Mouse (Mus musculus) embryonic facial prominence, embryonic 11.5 days (tissue): ENCODE data around the gene Atxn10. TPM values are rescaled to one million over a fixed set of nuclear protein-coding genes. Genes with fewer than 3 reads are reported as not detected.
A peak's percentile ranks its signal among the peaks of the same experiment; 100 is the strongest.

Experiments used
- ATAC-seq: fragments of 200-750 bp; cut with Nextera tagmentation; replicated peaks from 2 replicates; pipeline ENCODE4 v1.8.0; 2017; ENCODE audit warnings: low read depth; ENCODE audit not compliant: insufficient number of reproducible peaks, low FRiP score, low TSS enrichment
- DNase-seq: peaks from one replicate; pipeline ENCODE4 v3.0.0-alpha.2; 2015; ENCODE audit warnings: low spot score
- H3K27ac ChIP-seq: fragments of 300-500 bp; sonication (generic); replicated peaks from 2 replicates; pipeline ENCODE4 v1.5.1; 2014; ENCODE audit warnings: mild to moderate bottlenecking, low read depth, low read length, control low read depth
- H3K27me3 ChIP-seq: fragments of 300-500 bp; sonication (generic); 2 replicates; pipeline ENCODE4 v1.6.1; 2014; ENCODE audit warnings: mild to moderate bottlenecking, low read length, moderate library complexity, mixed read lengths; ENCODE audit not compliant: control insufficient read depth, insufficient read depth
- H3K36me3 ChIP-seq: fragments of 300-500 bp; sonication (generic); replicated peaks from 2 replicates; pipeline ENCODE4 v1.6.1; 2014; ENCODE audit warnings: low read depth, mild to moderate bottlenecking, low read length, moderate library complexity, mixed read lengths; ENCODE audit not compliant: control insufficient read depth, insufficient read depth
- H3K4me1 ChIP-seq: fragments of 300-500 bp; sonication (generic); 2 replicates; pipeline ENCODE4 v1.6.1; 2014; ENCODE audit warnings: low read length, mixed read lengths; ENCODE audit not compliant: control insufficient read depth, insufficient read depth
- H3K4me2 ChIP-seq: fragments of 300-500 bp; sonication (generic); 2 replicates; pipeline ENCODE4 v1.6.1; 2014; ENCODE audit warnings: low read depth, mild to moderate bottlenecking, control low read depth, low read length, moderate library complexity
- H3K4me3 ChIP-seq: fragments of 300-500 bp; sonication (generic); 2 replicates; pipeline ENCODE4 v1.5.1; 2014; ENCODE audit warnings: low read depth, low read length, control low read depth
- H3K9ac ChIP-seq: fragments of 300-500 bp; sonication (generic); replicated peaks from 2 replicates; pipeline ENCODE4 v1.6.1; 2014; ENCODE audit warnings: mild to moderate bottlenecking, control low read depth, low read length
- H3K9me3 ChIP-seq: fragments of 300-500 bp; sonication (generic); replicated peaks from 2 replicates; pipeline ENCODE4 v1.6.1; 2016; ENCODE audit warnings: mild to moderate bottlenecking, low read length, inconsistent platforms, mixed read lengths; ENCODE audit not compliant: control insufficient read depth
- WGBS: fragments of 180-500 bp; shearing (Covaris S2); extraction: QIAGEN DNeasy Blood & Tissue Kit; methylation state at CpG from one replicate; pipeline ENCODE4 v1.1.7; 2014; 5-methylcytosine and 5-hydroxymethylcytosine counted together
- polyA plus RNA-seq: library from polyadenylated mRNA; unstranded; fragments of >200 nt; fragmentation: Nextera tagmentation; extraction: Ambion mirVana; gene quantifications from 2 replicates; pipeline ENCODE4 v1.2.1, GENCODE M21; 2014

The Atxn10 gene
- polyA plus RNA-seq, 1 experiment from 2014 or later = 378 TPM

DNA sequence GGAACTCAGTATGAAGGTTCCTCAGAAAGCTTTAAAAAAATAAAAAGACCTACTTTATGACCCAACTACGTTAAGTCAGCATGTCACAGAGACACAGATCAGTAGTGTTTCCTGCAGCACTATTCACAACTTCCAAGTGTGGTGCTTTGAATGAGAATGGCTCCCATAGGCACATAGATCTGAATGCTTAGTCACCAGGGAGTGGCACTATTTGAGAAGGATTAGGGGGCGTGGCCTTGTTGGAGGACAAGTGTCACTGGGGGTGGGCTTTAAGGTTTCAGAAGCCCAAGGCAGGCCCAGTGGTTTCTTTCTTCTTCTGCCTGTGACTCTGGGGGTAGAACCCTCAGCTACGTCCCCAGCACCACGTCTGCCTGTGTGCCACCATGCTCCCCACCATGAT is 32.1 kb upstream of the Atxn10 start:
- 88% methylated on average over 4 of the region's 4 CpGs for WGBS
- no peak for ATAC-seq
- Histone ChIP-seq H3K4me1 (no peaks in the 10 kb centered on the region), H3K9me3 (no peaks in the 10 kb centered on the region), H3K4me3 (no peak overlapping the region), H3K27me3 (no peaks in the 10 kb centered on the region), H3K36me3 (no peaks in the 10 kb centered on the region), H3K4me2 (no peak overlapping the region), H3K27ac (no peak overlapping the region), H3K9ac (no peak overlapping the region)
- DNase-seq = no peak

DNA sequence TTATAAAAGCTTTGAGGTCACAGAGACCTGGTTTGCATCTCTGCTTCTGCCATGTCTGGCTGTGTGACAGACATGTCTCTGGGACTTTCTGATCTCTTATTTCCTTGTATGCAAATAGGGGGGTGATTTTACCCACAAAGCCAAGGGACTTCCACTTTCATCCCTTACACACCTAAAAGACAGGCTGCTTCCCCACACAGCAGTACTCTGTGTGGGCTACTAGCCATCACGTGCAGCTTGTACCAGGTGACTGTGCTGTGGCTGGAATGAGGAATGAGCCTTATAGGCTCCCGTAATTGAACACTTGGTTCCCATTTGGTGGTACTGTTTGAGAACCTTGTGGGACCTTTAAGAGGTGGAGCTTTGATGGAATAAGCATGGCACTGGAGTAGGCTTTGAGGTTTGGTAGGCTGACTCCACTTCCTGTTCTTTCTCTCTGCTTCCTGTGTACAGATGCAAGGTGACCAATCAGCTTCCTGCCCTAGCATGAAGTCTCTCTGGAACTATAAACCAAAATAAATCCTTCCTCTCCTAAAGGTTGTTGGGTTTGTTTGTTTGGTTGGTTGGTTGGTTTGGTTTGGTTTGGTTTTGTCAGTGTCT is 28.9 kb upstream of the Atxn10 start:
- Histone ChIP-seq H3K27me3 (no peaks in the 10 kb centered on the region), H3K4me1 (no peaks in the 10 kb centered on the region), H3K9me3 (no peaks in the 10 kb centered on the region), H3K9ac (no peak overlapping the region), H3K4me2 (no peak overlapping the region), H3K36me3 (no peaks in the 10 kb centered on the region), H3K27ac (no peak overlapping the region), H3K4me3 (no peak overlapping the region)
- DNase-seq (no peak), ATAC-seq (no peak)
- WGBS = 88% methylated on average over 2 of the region's 2 CpGs

- DNase-seq (no peak), ATAC-seq (no peak)
- 85% methylated on average over 10 of the region's 10 CpGs for WGBS
- H3K4me2 ChIP-seq = no peak overlapping the region
- no peaks in the 10 kb centered on the region for H3K9me3 ChIP-seq
- no peak overlapping the region for H3K27ac ChIP-seq
- H3K9ac ChIP-seq = no peak overlapping the region
- H3K4me3 ChIP-seq = no peak overlapping the region
- H3K27me3 ChIP-seq = no peaks in the 10 kb centered on the region
- no peaks in the 10 kb centered on the region for H3K36me3 ChIP-seq
- no peaks in the 10 kb centered on the region for H3K4me1 ChIP-seq
Measured at GRCm38 (mm10) chr15:85311058-85311657, 24.9 kb upstream of the Atxn10 start.

DNA sequence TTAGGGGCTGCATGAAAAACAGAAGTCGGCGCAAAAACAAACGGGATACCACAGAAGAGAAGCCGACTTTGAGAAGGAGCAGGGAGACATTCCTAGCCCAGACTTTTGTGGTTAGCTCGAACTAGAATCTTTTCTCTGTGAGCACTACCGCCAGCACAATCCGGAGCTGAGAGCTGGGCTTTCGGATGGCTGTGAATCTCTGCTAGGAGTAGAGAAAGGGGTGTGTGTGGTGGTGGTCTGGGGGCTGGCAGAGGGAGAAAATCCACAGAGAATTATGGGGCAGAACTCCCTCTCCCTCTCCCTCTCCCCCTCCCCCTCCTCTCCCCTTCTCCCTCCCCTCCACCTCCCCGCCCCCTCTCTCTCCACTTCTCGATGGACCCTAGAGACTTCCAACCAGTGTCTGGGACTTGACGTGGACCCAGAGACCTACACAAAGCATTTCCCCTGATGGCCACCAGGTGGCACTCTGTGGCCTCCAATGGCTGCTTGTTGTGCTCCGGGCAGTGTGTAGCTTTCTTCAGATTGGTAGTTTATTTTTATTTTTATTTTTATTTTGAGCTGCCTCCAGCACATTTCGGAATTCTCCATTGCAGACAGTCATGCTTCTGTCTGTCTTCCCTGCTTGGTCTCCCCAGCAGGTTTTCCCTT is 20.5 kb upstream of the Atxn10 start:
- Histone ChIP-seq H3K4me1 (no peaks in the 10 kb centered on the region), H3K27ac (no peak overlapping the region)
- whole genome bisulfite sequencing = 47% methylated on average over 11 of the region's 13 CpGs

GRCm38 (mm10) chr15:85316342-85317140 is 19.5 kb upstream of the Atxn10 start:
- ATAC-seq = no peak
- Histone ChIP-seq H3K4me2 (no peak overlapping the region), H3K36me3 (no peaks in the 10 kb centered on the region), H3K27ac (no peak overlapping the region), H3K4me1 (no peaks in the 10 kb centered on the region), H3K4me3 (no peak overlapping the region), H3K9me3 (no peaks in the 10 kb centered on the region), H3K27me3 (no peaks in the 10 kb centered on the region), H3K9ac (no peak overlapping the region)
- no peak for DNase-seq
- 60% methylated on average over 14 of the region's 14 CpGs for WGBS

More for the DNA sequence above, 20.5 kb upstream of the Atxn10 start:
- no peak overlapping the region for H3K9ac ChIP-seq
- no peaks in the 10 kb centered on the region for H3K27me3 ChIP-seq
- H3K9me3 ChIP-seq = no peaks in the 10 kb centered on the region
- H3K4me3 ChIP-seq = no peak overlapping the region
- H3K36me3 ChIP-seq = no peaks in the 10 kb centered on the region
- ATAC-seq (no peak), DNase-seq (peak; percentile 80)
- H3K4me2 ChIP-seq = no peak overlapping the region

DNA sequence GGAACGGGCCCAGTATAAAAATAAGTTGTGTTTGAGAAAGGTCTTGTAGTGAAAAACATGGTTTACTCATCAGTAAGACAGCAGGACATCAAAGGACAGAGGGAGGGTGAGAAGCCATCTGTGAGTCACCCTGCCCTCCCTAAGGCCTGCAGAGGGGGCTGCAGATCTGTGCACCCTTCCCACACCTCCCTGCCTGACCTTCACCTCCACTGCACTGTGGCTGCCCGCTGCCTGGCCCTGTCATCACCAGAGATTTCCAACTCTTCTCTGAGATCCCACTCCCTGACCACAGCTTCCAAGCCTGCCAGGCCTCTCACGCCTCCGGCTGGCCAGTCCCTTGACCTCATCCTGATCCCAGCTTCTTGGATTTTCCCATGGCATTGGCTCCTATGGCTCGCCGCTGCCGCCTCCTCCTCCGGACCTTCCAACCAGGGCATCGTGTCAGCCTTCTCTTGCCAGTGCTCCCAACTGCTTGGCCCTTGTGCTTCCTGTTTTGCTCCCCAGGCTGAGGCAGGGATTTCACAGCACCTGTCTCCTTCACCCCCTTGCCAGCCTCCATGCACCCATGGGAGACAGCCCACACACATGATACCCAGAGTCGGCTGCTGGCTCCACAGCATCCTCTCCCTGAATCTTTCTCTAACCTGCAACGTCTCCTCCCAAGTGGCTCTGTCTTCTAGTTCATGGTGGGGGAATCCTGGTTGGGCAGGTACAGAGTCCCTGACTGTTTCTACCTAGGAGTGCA is 15.9 kb upstream of the Atxn10 start:
- no peaks in the 10 kb centered on the region for H3K4me1 ChIP-seq
- no peak overlapping the region for H3K9ac ChIP-seq
- no peak overlapping the region for H3K4me3 ChIP-seq
- H3K4me2 ChIP-seq = no peak overlapping the region
- no peaks in the 10 kb centered on the region for H3K36me3 ChIP-seq
- ATAC-seq (no peak), DNase-seq (no peak)
- no peaks in the 10 kb centered on the region for H3K27me3 ChIP-seq
- H3K27ac ChIP-seq = no peak overlapping the region
- WGBS = 72% methylated on average over 11 of the region's 11 CpGs
- H3K9me3 ChIP-seq = no peaks in the 10 kb centered on the region

DNA sequence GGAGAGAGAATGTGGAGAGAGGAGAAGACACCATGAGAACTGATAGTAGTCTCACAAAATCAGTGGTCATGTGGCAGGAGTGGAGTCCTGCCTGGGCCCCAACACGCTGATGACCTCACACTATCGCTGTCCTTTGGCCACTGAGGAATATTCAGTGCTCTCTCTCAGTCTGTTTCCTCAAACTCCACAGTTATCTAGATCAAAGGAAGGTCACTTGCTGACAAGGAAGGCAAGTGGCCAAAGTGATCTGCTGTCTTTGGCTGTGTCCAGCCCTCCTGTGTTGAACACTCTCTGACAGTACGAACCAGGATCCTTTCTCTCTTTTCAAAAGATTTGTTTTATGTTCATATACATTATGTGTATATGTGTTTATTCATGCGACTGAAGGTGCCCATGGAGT is 12.8 kb upstream of the Atxn10 start:
- ATAC-seq (no peak), DNase-seq (no peak)
- H3K9me3 ChIP-seq = no peaks in the 10 kb centered on the region
- H3K9ac ChIP-seq = no peak overlapping the region
- no peak overlapping the region for H3K4me3 ChIP-seq
- H3K4me1 ChIP-seq = no peaks in the 10 kb centered on the region
- WGBS = 92% methylated on average over 4 of the region's 4 CpGs
- no peaks in the 10 kb centered on the region for H3K36me3 ChIP-seq
- no peaks in the 10 kb centered on the region for H3K27me3 ChIP-seq
- no peak overlapping the region for H3K27ac ChIP-seq
- no peak overlapping the region for H3K4me2 ChIP-seq
